Mouse (Mus musculus) macrophage (primary cell): Measurements from ENCODE around the gene Hpdl. TPM values are rescaled to one million over a fixed set of nuclear protein-coding genes. Genes with fewer than 3 reads are reported as not detected.

ENCODE experiments used
- H3K27ac ChIP-seq: fragments of 350-480 bp; formaldehyde crosslinking; 2 replicates; pipeline ENCODE4 v1.9.0; 2021
- H3K36me3 ChIP-seq: fragments of 350-480 bp; formaldehyde crosslinking; 2 replicates; pipeline ENCODE4 v1.9.0; 2021; ENCODE audit errors: inconsistent target
- H3K4me3 ChIP-seq: fragments of 350-480 bp; formaldehyde crosslinking; 2 replicates; pipeline ENCODE4 v1.9.0; 2021; ENCODE audit errors: inconsistent target
- H3K79me2 ChIP-seq: fragments of 350-480 bp; formaldehyde crosslinking; 2 replicates; pipeline ENCODE4 v1.9.0; 2021; ENCODE audit errors: inconsistent target
- WGBS: methylation state at CpG from one replicate; pipeline ENCODE4 v1.1.7; 2026; ENCODE audit warnings: inconsistent platforms; ENCODE audit not compliant: missing documents; 5-methylcytosine and 5-hydroxymethylcytosine counted together
- polyA plus RNA-seq: library from polyadenylated mRNA; stranded (reverse); fragments of 250-400 nt; gene quantifications from 3 replicates; pipeline ENCODE4 v1.2.4, GENCODE M21; 2018; ENCODE audit warnings: inconsistent platforms

Hpdl gene
- polyA plus RNA-seq, 1 experiment from 2014 or later, result not detected

GRCm38 (mm10) chr4:116820902-116821693 lies 409 bp downstream of the Hpdl start:
- no peaks in the 10 kb centered on the region for H3K36me3 ChIP-seq
- WGBS, result 1% methylated on average over 51 of the region's 51 CpGs

GRCm38 (mm10) chr4:116819968-116820901 lies 1.3 kb downstream of the Hpdl start:
- no peak overlapping the region for H3K4me3 ChIP-seq
- no peaks in the 10 kb centered on the region for H3K36me3 ChIP-seq
- H3K27ac ChIP-seq, result no peak overlapping the region
- 59% methylated on average over 32 of the region's 32 CpGs for WGBS
- H3K79me2 ChIP-seq, result no peaks in the 10 kb centered on the region

More at GRCm38 (mm10) chr4:116820902-116821693, 409 bp downstream of the Hpdl start:
- H3K4me3 ChIP-seq, result peak overlapping the region; percentile 50
- no peak overlapping the region for H3K27ac ChIP-seq
- no peaks in the 10 kb centered on the region for H3K79me2 ChIP-seq

- WGBS, result 86% methylated on average over 5 of the region's 6 CpGs
- no peaks in the 10 kb centered on the region for H3K36me3 ChIP-seq
- no peak overlapping the region for H3K27ac ChIP-seq
- H3K4me3 ChIP-seq, result no peak overlapping the region
- no peaks in the 10 kb centered on the region for H3K79me2 ChIP-seq
Measured at GRCm38 (mm10) chr4:116817486-116817885, 4.0 kb downstream of the Hpdl start.

- H3K79me2 ChIP-seq, result no peaks in the 10 kb centered on the region
- WGBS, result 93% methylated on average over 5 of the region's 5 CpGs
- no peak overlapping the region for H3K27ac ChIP-seq
- H3K4me3 ChIP-seq, result no peak overlapping the region
- no peaks in the 10 kb centered on the region for H3K36me3 ChIP-seq
Measured at GRCm38 (mm10) chr4:116815276-116815675, 6.2 kb downstream of the Hpdl start.

- WGBS, result 51% methylated on average over 3 of the region's 3 CpGs
- Histone ChIP-seq H3K27ac (no peak overlapping the region), H3K36me3 (no peaks in the 10 kb centered on the region), H3K79me2 (peaks cover 13% of the 10 kb centered on the region), H3K4me3 (no peak overlapping the region)
Measured at GRCm38 (mm10) chr4:116811012-116811411, 10.5 kb downstream of the Hpdl start.

- peak within 1 kb of the TSS; percentile 77 for H3K4me3 ChIP-seq
- peaks cover 33% of the 10 kb centered on the region for H3K36me3 ChIP-seq
- H3K79me2 ChIP-seq, result peaks cover 19% of the 10 kb centered on the region
- peak within 1 kb of the TSS; percentile 89 for H3K27ac ChIP-seq
- under 1% methylated on average over 56 of the region's 58 CpGs for WGBS
Measured at GRCm38 (mm10) chr4:116807197-116808129, 14.0 kb downstream of the Hpdl start, which contains the start of the genes Toe1 and Mutyh. Gene Toe1 (minus strand): TSS chr4:116807640. Gene Mutyh (plus strand): TSS chr4:116807723.

DNA sequence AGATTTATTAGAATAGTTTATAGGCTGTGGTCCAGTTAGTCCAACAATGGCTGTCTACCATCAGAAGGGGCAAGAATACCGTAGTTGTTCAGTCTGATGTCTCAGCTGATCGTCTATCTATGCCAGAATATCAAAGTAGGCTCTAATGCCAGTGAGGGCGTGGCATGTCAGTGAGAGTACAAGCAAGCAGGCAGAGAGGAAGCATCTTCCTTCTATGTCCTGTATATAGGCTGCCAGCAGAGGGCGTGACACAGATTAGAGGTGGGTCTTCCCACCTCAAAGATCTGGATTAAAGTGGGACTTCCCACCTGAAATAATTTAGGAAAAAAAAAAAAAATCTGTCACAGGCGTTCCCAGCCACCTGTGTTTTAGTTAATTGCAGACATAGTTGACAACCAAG lies 21.6 kb downstream of the Hpdl start:
- Histone ChIP-seq H3K36me3 (peaks cover 39% of the 10 kb centered on the region), H3K27ac (no peak overlapping the region), H3K79me2 (no peaks in the 10 kb centered on the region), H3K4me3 (no peak overlapping the region)
- WGBS, result 42% methylated on average over 5 of the region's 5 CpGs

- WGBS, result 91% methylated on average over 1 of the region's 1 CpGs
- Histone ChIP-seq H3K36me3 (peaks cover 6% of the 10 kb centered on the region; the same call in 1 of the 2 replicates), H3K79me2 (no peaks in the 10 kb centered on the region), H3K27ac (no peak overlapping the region), H3K4me3 (no peak overlapping the region)
Measured at GRCm38 (mm10) chr4:116796442-116797110, 24.9 kb downstream of the Hpdl start.

- no peak overlapping the region for H3K27ac ChIP-seq
- no peak overlapping the region for H3K4me3 ChIP-seq
- WGBS, result 73% methylated on average over 2 of the region's 2 CpGs
- no peaks in the 10 kb centered on the region for H3K36me3 ChIP-seq
- no peaks in the 10 kb centered on the region for H3K79me2 ChIP-seq
Measured at GRCm38 (mm10) chr4:116794273-116794672, 27.2 kb downstream of the Hpdl start.

GRCm38 (mm10) chr4:116792453-116792852 lies 29.1 kb downstream of the Hpdl start:
- no peak overlapping the region for H3K4me3 ChIP-seq
- no peaks in the 10 kb centered on the region for H3K36me3 ChIP-seq
- WGBS, result 97% methylated on average over 8 of the region's 8 CpGs
- H3K79me2 ChIP-seq, result no peaks in the 10 kb centered on the region
- no peak overlapping the region for H3K27ac ChIP-seq

DNA sequence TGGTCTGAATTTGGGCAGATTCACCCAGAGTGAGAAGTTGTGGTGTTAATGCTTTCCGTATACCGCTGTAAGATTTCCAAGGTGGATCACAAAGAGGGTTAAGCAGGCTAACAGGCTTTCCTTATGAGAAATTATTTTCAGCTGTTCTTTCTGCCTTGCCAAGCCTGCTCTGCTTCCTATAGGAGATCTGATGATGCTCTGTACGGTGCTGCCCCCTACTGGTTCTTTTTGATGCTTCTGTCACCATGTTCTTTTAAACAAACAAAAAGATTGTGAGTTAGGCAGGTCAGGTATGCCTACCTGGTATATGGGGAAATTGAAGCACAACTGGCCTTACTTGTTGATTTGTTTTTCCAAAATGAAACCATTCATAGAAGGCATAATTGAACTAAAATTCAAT lies 32.6 kb downstream of the Hpdl start:
- no peak overlapping the region for H3K4me3 ChIP-seq
- peak overlapping the region; percentile 92 for H3K27ac ChIP-seq
- no peaks in the 10 kb centered on the region for H3K36me3 ChIP-seq
- 12% methylated on average over 3 of the region's 3 CpGs for WGBS
- no peaks in the 10 kb centered on the region for H3K79me2 ChIP-seq

GRCm38 (mm10) chr4:116787985-116788760 lies 33.3 kb downstream of the Hpdl start:
- H3K36me3 ChIP-seq, result no peaks in the 10 kb centered on the region
- H3K4me3 ChIP-seq, result no peak overlapping the region
- WGBS, result 1% methylated on average over 7 of the region's 7 CpGs
- peak overlapping the region; percentile 92 for H3K27ac ChIP-seq
- no peaks in the 10 kb centered on the region for H3K79me2 ChIP-seq

GRCm38 (mm10) chr4:116786587-116786986 lies 34.9 kb downstream of the Hpdl start:
- Histone ChIP-seq H3K4me3 (no peak overlapping the region), H3K36me3 (no peaks in the 10 kb centered on the region), H3K27ac (no peak overlapping the region), H3K79me2 (no peaks in the 10 kb centered on the region)
- 100% methylated on average over 1 of the region's 1 CpGs for WGBS
